Mouse (Mus musculus) left cerebral cortex, postnatal 14 days (tissue): Measurements from ENCODE around the gene Bcl10. TPM values are rescaled to one million over a fixed set of nuclear protein-coding genes. Genes with fewer than 3 reads are reported as not detected.
"Not testable (repeated sequence)": the region's sequence is repeated elsewhere in the genome, so short reads cannot be mapped to it uniquely, and the experiment has no call there.

Experiments
- DNase-seq, 2 experiments: peaks; one replicate each; pipeline ENCODE4 v3.0.0; 2021 to 2022; ENCODE audit warnings: low spot score in 2 of 2, mixed read lengths in 1 of 2
- intact Hi-C: fragments of 180-260 bp; cut with DNase I; formaldehyde crosslinking; loops from one replicate; pipeline ENCODE4 v1.15.1; 2025
- total RNA-seq, 2 experiments: library from RNA; stranded (reverse); gene quantifications; 2 replicates each; pipeline ENCODE4 v1.2.3; 2021

The Bcl10 gene
- total RNA-seq, 2 experiments from 2014 or later, result 15.0 to 15.2 TPM

GRCm38 (mm10) chr3:145941971-145942370, 19.4 kb downstream of the Bcl10 start:
- intact Hi-C loops, result loop anchor here (2.0 to 10.0 kb wide), 2 partner anchors 163 to 237 kb away; partner anchors contain the start of gene Wdr63
- peak; percentile 73 to 74 for DNase-seq

- no peak for DNase-seq
- intact Hi-C loops, result loop anchor here (10.0 kb wide), 1 partner anchor 160 kb away; the partner anchor contains the start of gene Wdr63
Measured at GRCm38 (mm10) chr3:145944348-145944747, 21.7 kb downstream of the Bcl10 start.

GRCm38 (mm10) chr3:145945904-145946303, 23.3 kb downstream of the Bcl10 start:
- no peak for DNase-seq
- intact Hi-C loops, result loop anchor here (10.0 kb wide), 1 partner anchor 159 kb away; the partner anchor contains the start of gene Wdr63

GRCm38 (mm10) chr3:145946654-145947053, 24.1 kb downstream of the Bcl10 start:
- intact Hi-C loops, result loop anchor here (10.0 kb wide), 1 partner anchor 158 kb away; the partner anchor contains the start of gene Wdr63

GRCm38 (mm10) chr3:145947539-145948204, 25.1 kb downstream of the Bcl10 start:
- intact Hi-C loops, result loop anchor here (10.0 kb wide), 1 partner anchor 157 kb away; the partner anchor contains the start of gene Wdr63
- no peak for DNase-seq

More at GRCm38 (mm10) chr3:145946654-145947053, 24.1 kb downstream of the Bcl10 start:
- peak in 1 of 2 experiments; percentile 12 for DNase-seq

- DNase-seq, result peak; percentile 66 to 80
- intact Hi-C loops, result loop anchor here (1.0 to 5.0 kb wide), 2 partner anchors 107 to 227 kb away; no protein-coding TSS in a partner anchor
Measured at GRCm38 (mm10) chr3:145950034-145950814, 27.6 kb downstream of the Bcl10 start.

GRCm38 (mm10) chr3:145950815-145951130, 28.2 kb downstream of the Bcl10 start:
- intact Hi-C loops, result loop anchor here (1.0 to 5.0 kb wide), 2 partner anchors 107 to 227 kb away; no protein-coding TSS in a partner anchor
- DNase-seq, result no peak

GRCm38 (mm10) chr3:145951287-145952165, 28.9 kb downstream of the Bcl10 start:
- intact Hi-C loops, result loop anchor here (5.0 kb wide), 1 partner anchor 106 kb away; no protein-coding TSS in a partner anchor
- DNase-seq, result no peak

- intact Hi-C loops, result loop anchor here (5.0 kb wide), 1 partner anchor 104 kb away; no protein-coding TSS in a partner anchor
- DNase-seq, result no peak
Measured at GRCm38 (mm10) chr3:145952945-145953344, 30.3 kb downstream of the Bcl10 start.

GRCm38 (mm10) chr3:145953411-145953810, 30.8 kb downstream of the Bcl10 start:
- intact Hi-C loops, result loop anchor here (5.0 kb wide), 1 partner anchor 104 kb away; no protein-coding TSS in a partner anchor
- no peak for DNase-seq

- intact Hi-C loops, result no loop called here
- no peak for DNase-seq
Measured at GRCm38 (mm10) chr3:145959824-145960223, 37.2 kb downstream of the Bcl10 start.

- intact Hi-C loops, result no loop called here
- DNase-seq, result no peak
Measured at GRCm38 (mm10) chr3:145962411-145962810, 39.8 kb downstream of the Bcl10 start.

- intact Hi-C loops, result no loop called here
- DNase-seq, result no peak
Measured at GRCm38 (mm10) chr3:145963101-145964017, 40.8 kb downstream of the Bcl10 start.

GRCm38 (mm10) chr3:145964018-145964387, 41.4 kb downstream of the Bcl10 start:
- intact Hi-C loops, result no loop called here
- no peak for DNase-seq

- no peak for DNase-seq
- intact Hi-C loops, result no loop called here
Measured at GRCm38 (mm10) chr3:145964473-145964872, 41.9 kb downstream of the Bcl10 start.

GRCm38 (mm10) chr3:145965583-145965982, 43.0 kb downstream of the Bcl10 start:
- DNase-seq, intact Hi-C loops: not testable (repeated sequence)

- DNase-seq, result no peak
- intact Hi-C loops, result no loop called here
Measured at GRCm38 (mm10) chr3:145966806-145967205, 44.2 kb downstream of the Bcl10 start.

GRCm38 (mm10) chr3:145969031-145969501, 46.5 kb downstream of the Bcl10 start:
- DNase-seq, result no peak
- intact Hi-C loops, result no loop called here
